Mouse (Mus musculus): ENCODE data around the gene Mapkapk3. TPM values are rescaled to one million over a fixed set of nuclear protein-coding genes. Genes with fewer than 3 reads are reported as not detected.

Mapkapk3 gene
- polyA plus RNA-seq, 1 experiment from 2014 or later = 6.5 TPM

GRCm38 (mm10) chr9:107278527-107279377, 10.9 kb downstream of the Mapkapk3 start:
- H3K4me2 ChIP-seq (replicated peaks; ENCODE audit: low read depth, low read length) = no peak overlapping the region
- WGBS = 56% methylated on average over 8 of the region's 8 CpGs
- no peak overlapping the region for H3K4me3 ChIP-seq (ENCODE audit: low read length)
- H3K9me3 ChIP-seq (ENCODE audit: control insufficient read depth, low read length) = no peaks in the 10 kb centered on the region
- H3K9ac ChIP-seq (ENCODE audit: low read depth, low read length) = no peak overlapping the region
- no peak overlapping the region for H3K27ac ChIP-seq (ENCODE audit: low read depth, low read length)
- H3K4me1 ChIP-seq (ENCODE audit: control insufficient read depth, insufficient read depth, low read length) = peaks cover 16% of the 10 kb centered on the region; the same call in 1 of the 2 replicates
- no peaks in the 10 kb centered on the region for H3K27me3 ChIP-seq (ENCODE audit: control insufficient read depth, insufficient read depth, low read length)
- peak; percentile 24 for ATAC-seq (ENCODE audit: low FRiP score, low TSS enrichment)
- no peaks in the 10 kb centered on the region for H3K36me3 ChIP-seq (ENCODE audit: control insufficient read depth, insufficient read depth, low read length)

- Histone ChIP-seq H3K27me3 (ENCODE audit: control insufficient read depth, insufficient read depth, low read length) (no peaks in the 10 kb centered on the region), H3K4me1 (ENCODE audit: control insufficient read depth, insufficient read depth, low read length) (peaks cover 16% of the 10 kb centered on the region; the same call in 1 of the 2 replicates), H3K27ac (ENCODE audit: low read depth, low read length) (no peak overlapping the region), H3K36me3 (ENCODE audit: control insufficient read depth, insufficient read depth, low read length) (no peaks in the 10 kb centered on the region), H3K4me2 (replicated peaks; ENCODE audit: low read depth, low read length) (no peak overlapping the region), H3K9me3 (ENCODE audit: control insufficient read depth, low read length) (no peaks in the 10 kb centered on the region), H3K9ac (ENCODE audit: low read depth, low read length) (no peak overlapping the region), H3K4me3 (ENCODE audit: low read length) (no peak overlapping the region)
- 57% methylated on average over 4 of the region's 4 CpGs for WGBS
- ATAC-seq (ENCODE audit: low FRiP score, low TSS enrichment) = no peak
Measured at GRCm38 (mm10) chr9:107278126-107278525, 11.6 kb downstream of the Mapkapk3 start.

GRCm38 (mm10) chr9:107277603-107278002, 12.1 kb downstream of the Mapkapk3 start:
- Histone ChIP-seq H3K4me2 (replicated peaks; ENCODE audit: low read depth, low read length) (no peak overlapping the region), H3K9ac (ENCODE audit: low read depth, low read length) (no peak overlapping the region), H3K4me1 (ENCODE audit: control insufficient read depth, insufficient read depth, low read length) (peaks cover 16% of the 10 kb centered on the region; the same call in 1 of the 2 replicates), H3K27me3 (ENCODE audit: control insufficient read depth, insufficient read depth, low read length) (no peaks in the 10 kb centered on the region), H3K4me3 (ENCODE audit: low read length) (no peak overlapping the region), H3K36me3 (ENCODE audit: control insufficient read depth, insufficient read depth, low read length) (no peaks in the 10 kb centered on the region), H3K9me3 (ENCODE audit: control insufficient read depth, low read length) (no peaks in the 10 kb centered on the region), H3K27ac (ENCODE audit: low read depth, low read length) (no peak overlapping the region)
- no peak for ATAC-seq (ENCODE audit: low FRiP score, low TSS enrichment)
- WGBS = 82% methylated on average over 7 of the region's 7 CpGs

GRCm38 (mm10) chr9:107275710-107276109, 14.0 kb downstream of the Mapkapk3 start:
- Histone ChIP-seq H3K27me3 (ENCODE audit: control insufficient read depth, insufficient read depth, low read length) (no peaks in the 10 kb centered on the region), H3K4me2 (replicated peaks; ENCODE audit: low read depth, low read length) (no peak overlapping the region), H3K4me3 (ENCODE audit: low read length) (no peak overlapping the region), H3K27ac (ENCODE audit: low read depth, low read length) (no peak overlapping the region), H3K9ac (ENCODE audit: low read depth, low read length) (no peak overlapping the region), H3K36me3 (ENCODE audit: control insufficient read depth, insufficient read depth, low read length) (no peaks in the 10 kb centered on the region), H3K9me3 (ENCODE audit: control insufficient read depth, low read length) (no peaks in the 10 kb centered on the region), H3K4me1 (ENCODE audit: control insufficient read depth, insufficient read depth, low read length) (peaks cover 16% of the 10 kb centered on the region; the same call in 1 of the 2 replicates)
- 90% methylated on average over 5 of the region's 5 CpGs for WGBS
- ATAC-seq (ENCODE audit: low FRiP score, low TSS enrichment) = no peak

GRCm38 (mm10) chr9:107274751-107275150, 14.9 kb downstream of the Mapkapk3 start:
- no peak for ATAC-seq (ENCODE audit: low FRiP score, low TSS enrichment)
- no peak overlapping the region for H3K27ac ChIP-seq (ENCODE audit: low read depth, low read length)
- no peaks in the 10 kb centered on the region for H3K9me3 ChIP-seq (ENCODE audit: control insufficient read depth, low read length)
- H3K4me3 ChIP-seq (ENCODE audit: low read length) = no peak overlapping the region
- peaks cover 8% of the 10 kb centered on the region; the same call in 1 of the 2 replicates for H3K4me1 ChIP-seq (ENCODE audit: control insufficient read depth, insufficient read depth, low read length)
- WGBS = 56% methylated on average over 6 of the region's 6 CpGs
- no peak overlapping the region for H3K9ac ChIP-seq (ENCODE audit: low read depth, low read length)
- H3K36me3 ChIP-seq (ENCODE audit: control insufficient read depth, insufficient read depth, low read length) = no peaks in the 10 kb centered on the region
- no peak overlapping the region for H3K4me2 ChIP-seq (replicated peaks; ENCODE audit: low read depth, low read length)
- no peaks in the 10 kb centered on the region for H3K27me3 ChIP-seq (ENCODE audit: control insufficient read depth, insufficient read depth, low read length)

- no peak for ATAC-seq (ENCODE audit: low FRiP score, low TSS enrichment)
- no peaks in the 10 kb centered on the region for H3K9me3 ChIP-seq (ENCODE audit: control insufficient read depth, low read length)
- no peaks in the 10 kb centered on the region for H3K36me3 ChIP-seq (ENCODE audit: control insufficient read depth, insufficient read depth, low read length)
- no peak overlapping the region for H3K4me3 ChIP-seq (ENCODE audit: low read length)
- H3K4me2 ChIP-seq (replicated peaks; ENCODE audit: low read depth, low read length) = no peak overlapping the region
- no peaks in the 10 kb centered on the region for H3K27me3 ChIP-seq (ENCODE audit: control insufficient read depth, insufficient read depth, low read length)
- no peaks in the 10 kb centered on the region for H3K4me1 ChIP-seq (ENCODE audit: control insufficient read depth, insufficient read depth, low read length)
- no peak overlapping the region for H3K27ac ChIP-seq (ENCODE audit: low read depth, low read length)
- H3K9ac ChIP-seq (ENCODE audit: low read depth, low read length) = no peak overlapping the region
- 72% methylated on average over 10 of the region's 10 CpGs for WGBS
Measured at GRCm38 (mm10) chr9:107273184-107273583, 16.5 kb downstream of the Mapkapk3 start.

- Histone ChIP-seq H3K9ac (ENCODE audit: low read depth, low read length) (no peak overlapping the region), H3K9me3 (ENCODE audit: control insufficient read depth, low read length) (no peaks in the 10 kb centered on the region), H3K4me2 (replicated peaks; ENCODE audit: low read depth, low read length) (no peak overlapping the region), H3K4me1 (ENCODE audit: control insufficient read depth, insufficient read depth, low read length) (no peaks in the 10 kb centered on the region), H3K4me3 (ENCODE audit: low read length) (no peak overlapping the region), H3K27ac (ENCODE audit: low read depth, low read length) (no peak overlapping the region), H3K36me3 (ENCODE audit: control insufficient read depth, insufficient read depth, low read length) (no peaks in the 10 kb centered on the region), H3K27me3 (ENCODE audit: control insufficient read depth, insufficient read depth, low read length) (no peaks in the 10 kb centered on the region)
- ATAC-seq (ENCODE audit: low FRiP score, low TSS enrichment) = no peak
- WGBS = 68% methylated on average over 4 of the region's 4 CpGs
Measured at GRCm38 (mm10) chr9:107272284-107272683, 17.4 kb downstream of the Mapkapk3 start.

- ATAC-seq (ENCODE audit: low FRiP score, low TSS enrichment) = no peak
- Histone ChIP-seq H3K9me3 (ENCODE audit: control insufficient read depth, low read length) (no peaks in the 10 kb centered on the region), H3K4me3 (ENCODE audit: low read length) (no peak overlapping the region), H3K4me2 (replicated peaks; ENCODE audit: low read depth, low read length) (no peak overlapping the region), H3K9ac (ENCODE audit: low read depth, low read length) (no peak overlapping the region), H3K4me1 (ENCODE audit: control insufficient read depth, insufficient read depth, low read length) (no peaks in the 10 kb centered on the region), H3K36me3 (ENCODE audit: control insufficient read depth, insufficient read depth, low read length) (no peaks in the 10 kb centered on the region), H3K27me3 (ENCODE audit: control insufficient read depth, insufficient read depth, low read length) (no peaks in the 10 kb centered on the region), H3K27ac (ENCODE audit: low read depth, low read length) (no peak overlapping the region)
- WGBS = 80% methylated on average over 7 of the region's 7 CpGs
Measured at GRCm38 (mm10) chr9:107271177-107271938, 18.3 kb downstream of the Mapkapk3 start.

- no peaks in the 10 kb centered on the region for H3K36me3 ChIP-seq (ENCODE audit: control insufficient read depth, insufficient read depth, low read length)
- no peaks in the 10 kb centered on the region for H3K27me3 ChIP-seq (ENCODE audit: control insufficient read depth, insufficient read depth, low read length)
- 86% methylated on average over 1 of the region's 1 CpGs for WGBS
- no peaks in the 10 kb centered on the region for H3K4me1 ChIP-seq (ENCODE audit: control insufficient read depth, insufficient read depth, low read length)
- H3K4me3 ChIP-seq (ENCODE audit: low read length) = no peak overlapping the region
- no peak overlapping the region for H3K27ac ChIP-seq (ENCODE audit: low read depth, low read length)
- H3K9ac ChIP-seq (ENCODE audit: low read depth, low read length) = no peak overlapping the region
- no peak overlapping the region for H3K4me2 ChIP-seq (replicated peaks; ENCODE audit: low read depth, low read length)
- ATAC-seq (ENCODE audit: low FRiP score, low TSS enrichment) = no peak
- no peaks in the 10 kb centered on the region for H3K9me3 ChIP-seq (ENCODE audit: control insufficient read depth, low read length)
Measured at GRCm38 (mm10) chr9:107269772-107270171, 19.9 kb downstream of the Mapkapk3 start.
